Mouse (Mus musculus) gastrocnemius, postnatal 14 days (tissue): ENCODE measurements around the gene Cr2. TPM values are rescaled to one million over a fixed set of nuclear protein-coding genes. Genes with fewer than 3 reads are reported as not detected.

Experiments used
- total RNA-seq, 2 experiments: library from RNA; stranded (reverse); gene quantifications; 2 replicates each; pipeline ENCODE4 v1.2.3; 2021

Cr2 gene
- total RNA-seq, 2 experiments from 2014 or later, result not detected

Other genes starting within 250 kb of the Cr2 start
- gene Cd34, start 237.9 kb downstream of the Cr2 start, total RNA-seq, result 100 to 1,000 TPM; 105 to 136 TPM
- 1 to 10 TPM; 1.0 to 1.4 TPM for gene Cd46, start 84.5 kb downstream of the Cr2 start, total RNA-seq
- gene Cr1l, start 45.1 kb downstream of the Cr2 start, total RNA-seq, result 10 to 100 TPM; 35.0 to 41.6 TPM